Mouse (Mus musculus) heart, adult 18-20 months (tissue): ENCODE measurements at regions not wholly inside any gene's neighbourhood (a gene's known extent, or its start where the extent isn't known, plus 50 kb on each side); places are given as distances from the start of the nearest gene placed in this dataset.

Source experiments
- DNase-seq, 2 experiments: peaks; one replicate each; pipeline ENCODE4 v3.0.0; 2021 to 2022; ENCODE audit warnings: mixed read lengths in 1 of 2
- microRNA-seq, 2 experiments: library from miRNA; unstranded; fragments of <30 nt; microRNA quantifications; one replicate each; pipeline ENCODE4 v1.2.0; 2022

- DNase-seq, result peak; percentile 47 to 53
Measured at GRCm38 (mm10) chr4:152625032-152626003, 147.6 kb upstream of the Kcnab2 start.

DNA sequence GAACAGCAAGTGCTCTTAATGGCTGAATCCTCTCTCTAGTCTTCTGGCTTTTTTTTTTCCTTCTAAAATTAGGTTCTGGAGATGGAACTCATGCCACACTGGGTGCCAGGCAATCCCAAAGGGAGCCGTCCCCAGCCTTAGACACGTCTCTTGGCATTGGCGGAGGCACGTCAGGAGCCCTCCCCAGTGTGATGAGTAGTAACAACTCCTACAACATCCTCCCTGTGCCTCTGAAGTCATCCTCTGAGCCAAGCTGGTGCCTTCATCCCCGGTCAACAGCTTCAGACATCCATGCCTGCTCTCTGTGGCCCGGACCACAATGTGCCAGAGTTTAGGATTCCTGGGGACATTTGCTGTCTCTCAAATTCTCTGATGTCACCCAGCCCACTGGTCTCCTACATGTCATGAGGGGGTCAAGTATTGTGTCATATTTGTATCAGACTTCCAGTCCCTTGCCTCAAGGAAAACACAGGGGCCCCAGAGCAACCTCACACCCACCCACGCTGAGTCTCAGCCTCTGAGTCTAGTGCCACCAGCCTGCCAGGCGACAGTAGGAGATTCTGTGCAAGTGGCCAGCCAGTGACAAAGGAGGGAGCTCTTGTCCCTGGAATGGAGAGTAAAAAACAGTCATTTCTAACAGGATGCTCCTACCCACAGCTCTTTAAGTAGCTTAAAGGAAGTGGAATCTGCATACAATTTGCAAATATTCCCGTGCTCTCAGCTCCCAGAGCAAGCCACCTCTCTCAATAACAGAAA lies 144.5 kb upstream of the Kcnab2 start:
- no peak for DNase-seq

DNA sequence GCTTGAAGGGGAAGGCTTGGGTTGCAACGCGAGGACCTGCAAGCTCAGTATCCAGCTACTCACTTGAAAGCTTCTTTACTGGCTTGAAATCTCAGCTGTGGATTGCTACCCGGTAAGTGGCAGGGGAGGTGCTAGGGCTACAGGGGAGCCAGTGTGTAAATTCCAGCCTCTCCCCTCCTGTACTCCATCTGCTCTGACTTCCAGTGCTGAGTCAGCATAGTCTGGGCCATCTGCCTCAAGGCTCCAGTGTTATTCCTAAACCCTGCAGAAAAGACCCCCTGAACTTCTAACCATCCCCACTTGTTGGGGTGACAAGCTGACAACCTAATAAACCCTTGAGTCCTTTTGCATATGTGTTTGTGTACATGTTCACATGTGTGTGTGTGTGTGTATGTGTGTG lies 140.0 kb upstream of the Kcnab2 start:
- no peak for DNase-seq

- DNase-seq, result no peak
Measured at GRCm38 (mm10) chr4:152615155-152615554, 137.5 kb upstream of the Kcnab2 start.

- DNase-seq, result no peak
Measured at GRCm38 (mm10) chr4:152614356-152615100, 136.9 kb upstream of the Kcnab2 start.

Small RNA genes lying in the stretch of these regions (microRNA-seq; reads per million reads assigned to microRNA genes)
- gene Gm25779, result 0 reads per million in 2 experiments
